Mouse (Mus musculus): ENCODE results near the gene Gpsm3. TPM values are rescaled to one million over a fixed set of nuclear protein-coding genes. Genes with fewer than 3 reads are reported as not detected.

The Gpsm3 gene
- polyA plus RNA-seq, 1 experiment from 2014 or later = 4.8 TPM

- Histone ChIP-seq H3K4me1 (peaks cover 18% of the 10 kb centered on the region), H3K36me3 (peaks cover 79% of the 10 kb centered on the region), H3K27me3 (ENCODE audit: low read depth, poor library complexity, severe bottlenecking) (no peaks in the 10 kb centered on the region), H3K27ac (no peak overlapping the region), H3K9me3 (replicated peaks) (no peaks in the 10 kb centered on the region), H3K4me3 (no peak overlapping the region)
- no peak for DNase-seq (ENCODE audit: low spot score)
- WGBS = 94% methylated on average over 8 of the region's 8 CpGs
Measured at GRCm38 (mm10) chr17:34611050-34611449, 21.4 kb downstream of the Gpsm3 start.

GRCm38 (mm10) chr17:34613054-34613645 is 23.5 kb downstream of the Gpsm3 start:
- no peaks in the 10 kb centered on the region for H3K27me3 ChIP-seq (ENCODE audit: low read depth, poor library complexity, severe bottlenecking)
- H3K9me3 ChIP-seq (replicated peaks) = no peaks in the 10 kb centered on the region
- 89% methylated on average over 11 of the region's 11 CpGs for WGBS

GRCm38 (mm10) chr17:34613830-34614229 is 24.2 kb downstream of the Gpsm3 start:
- Histone ChIP-seq H3K4me3 (peak overlapping the region; percentile 21; the same call in 1 of the 2 replicates), H3K9me3 (replicated peaks) (no peaks in the 10 kb centered on the region), H3K27ac (no peak overlapping the region), H3K27me3 (ENCODE audit: low read depth, poor library complexity, severe bottlenecking) (no peaks in the 10 kb centered on the region), H3K4me1 (peaks cover under 1% of the 10 kb centered on the region; the same call in 1 of the 2 replicates), H3K36me3 (peaks cover 79% of the 10 kb centered on the region)
- no peak for DNase-seq (ENCODE audit: low spot score)
- WGBS = 92% methylated on average over 10 of the region's 10 CpGs

More at GRCm38 (mm10) chr17:34613054-34613645, 23.5 kb downstream of the Gpsm3 start:
- Histone ChIP-seq H3K36me3 (peaks cover 86% of the 10 kb centered on the region), H3K4me3 (no peak overlapping the region), H3K27ac (no peak overlapping the region), H3K4me1 (peaks cover 7% of the 10 kb centered on the region; the same call in 1 of the 2 replicates)
- no peak for DNase-seq (ENCODE audit: low spot score)

GRCm38 (mm10) chr17:34615871-34616270 is 26.3 kb downstream of the Gpsm3 start, which contains the start of gene Egfl8:
Gene Egfl8 (minus strand): TSS chr17:34615971.
- 81% methylated on average over 6 of the region's 6 CpGs for WGBS
- H3K27ac ChIP-seq = 0 out of 2 replicates have a peak within 1 kb of the TSS, but pooled peaks have one; percentile 43

GRCm38 (mm10) chr17:34618999-34619398 is 29.4 kb downstream of the Gpsm3 start:
- Histone ChIP-seq H3K27ac (no peak overlapping the region), H3K9me3 (replicated peaks) (no peaks in the 10 kb centered on the region), H3K4me3 (no peak overlapping the region), H3K27me3 (ENCODE audit: low read depth, poor library complexity, severe bottlenecking) (no peaks in the 10 kb centered on the region), H3K36me3 (peaks cover 70% of the 10 kb centered on the region), H3K4me1 (no peaks in the 10 kb centered on the region)
- peak; percentile 69 for DNase-seq (ENCODE audit: low spot score)
- WGBS = 24% methylated on average over 6 of the region's 6 CpGs

More at GRCm38 (mm10) chr17:34615871-34616270, 26.3 kb downstream of the Gpsm3 start, which contains the start of gene Egfl8:
- Histone ChIP-seq H3K27me3 (ENCODE audit: low read depth, poor library complexity, severe bottlenecking) (no peaks in the 10 kb centered on the region), H3K4me3 (no peak within 1 kb of the TSS), H3K36me3 (peaks cover 72% of the 10 kb centered on the region), H3K9me3 (replicated peaks) (no peaks in the 10 kb centered on the region), H3K4me1 (no peaks in the 10 kb centered on the region)
- DNase-seq (ENCODE audit: low spot score) = no peak

- DNase-seq (ENCODE audit: low spot score) = no peak
- WGBS = 93% methylated on average over 8 of the region's 8 CpGs
- Histone ChIP-seq H3K9me3 (replicated peaks) (no peaks in the 10 kb centered on the region), H3K27me3 (ENCODE audit: low read depth, poor library complexity, severe bottlenecking) (no peaks in the 10 kb centered on the region), H3K4me1 (peaks cover 1% of the 10 kb centered on the region), H3K4me3 (no peak overlapping the region), H3K36me3 (peaks cover 59% of the 10 kb centered on the region), H3K27ac (no peak overlapping the region)
Measured at GRCm38 (mm10) chr17:34621006-34621405, 31.4 kb downstream of the Gpsm3 start.

- H3K27me3 ChIP-seq (ENCODE audit: low read depth, poor library complexity, severe bottlenecking) = no peaks in the 10 kb centered on the region
- H3K27ac ChIP-seq = no peak overlapping the region
- peaks cover 44% of the 10 kb centered on the region for H3K36me3 ChIP-seq
- DNase-seq (ENCODE audit: low spot score) = no peak
- no peaks in the 10 kb centered on the region for H3K9me3 ChIP-seq (replicated peaks)
- H3K4me1 ChIP-seq = peaks cover 17% of the 10 kb centered on the region
- H3K4me3 ChIP-seq = no peak overlapping the region
- 88% methylated on average over 9 of the region's 9 CpGs for whole genome bisulfite sequencing
Measured at GRCm38 (mm10) chr17:34623161-34623560, 33.6 kb downstream of the Gpsm3 start.

- Histone ChIP-seq H3K9me3 (replicated peaks) (no peaks in the 10 kb centered on the region), H3K36me3 (peaks cover 43% of the 10 kb centered on the region), H3K27ac (no peak overlapping the region), H3K4me3 (no peak overlapping the region), H3K27me3 (ENCODE audit: low read depth, poor library complexity, severe bottlenecking) (peaks cover 17% of the 10 kb centered on the region), H3K4me1 (peaks cover 35% of the 10 kb centered on the region)
- WGBS = 98% methylated on average over 3 of the region's 3 CpGs
- no peak for DNase-seq (ENCODE audit: low spot score)
Measured at GRCm38 (mm10) chr17:34624981-34625380, 35.4 kb downstream of the Gpsm3 start.

GRCm38 (mm10) chr17:34626062-34626772 is 36.6 kb downstream of the Gpsm3 start:
- H3K36me3 ChIP-seq = peaks cover 35% of the 10 kb centered on the region
- peak overlapping the region; percentile 92 for H3K27ac ChIP-seq
- H3K4me1 ChIP-seq = peaks cover 47% of the 10 kb centered on the region
- peak overlapping the region; percentile 74 for H3K4me3 ChIP-seq
- 57% methylated on average over 16 of the region's 16 CpGs for WGBS
- DNase-seq (ENCODE audit: low spot score) = no peak
- no peaks in the 10 kb centered on the region for H3K9me3 ChIP-seq (replicated peaks)
- H3K27me3 ChIP-seq (ENCODE audit: low read depth, poor library complexity, severe bottlenecking) = peaks cover 30% of the 10 kb centered on the region

GRCm38 (mm10) chr17:34626773-34627092 is 37.1 kb downstream of the Gpsm3 start:
- Histone ChIP-seq H3K4me1 (peaks cover 53% of the 10 kb centered on the region), H3K9me3 (replicated peaks) (no peaks in the 10 kb centered on the region), H3K27me3 (ENCODE audit: low read depth, poor library complexity, severe bottlenecking) (peaks cover 35% of the 10 kb centered on the region), H3K4me3 (peak overlapping the region; percentile 74), H3K36me3 (peaks cover 30% of the 10 kb centered on the region), H3K27ac (peak overlapping the region; percentile 92)
- 0% methylated on average over 18 of the region's 18 CpGs for WGBS
- DNase-seq (ENCODE audit: low spot score) = peak; percentile 59

GRCm38 (mm10) chr17:34627093-34627942 is 37.7 kb downstream of the Gpsm3 start:
- under 1% methylated on average over 42 of the region's 45 CpGs for WGBS
- Histone ChIP-seq H3K36me3 (peaks cover 25% of the 10 kb centered on the region), H3K27ac (peak overlapping the region; percentile 92), H3K9me3 (replicated peaks) (no peaks in the 10 kb centered on the region), H3K4me1 (peaks cover 58% of the 10 kb centered on the region), H3K27me3 (ENCODE audit: low read depth, poor library complexity, severe bottlenecking) (peaks cover 41% of the 10 kb centered on the region), H3K4me3 (peak overlapping the region; percentile 74)
- peak; percentile 94 for DNase-seq (ENCODE audit: low spot score)

GRCm38 (mm10) chr17:34627943-34628643 is 38.5 kb downstream of the Gpsm3 start, which contains the start of gene Ppt2:
Gene Ppt2 (minus strand): TSS chr17:34628510.
- DNase-seq (ENCODE audit: low spot score) = no peak
- peaks cover 48% of the 10 kb centered on the region for H3K27me3 ChIP-seq (ENCODE audit: low read depth, poor library complexity, severe bottlenecking)
- peaks cover 65% of the 10 kb centered on the region for H3K4me1 ChIP-seq
- H3K9me3 ChIP-seq (replicated peaks) = no peaks in the 10 kb centered on the region
- H3K4me3 ChIP-seq = peak within 1 kb of the TSS; percentile 74
- 6% methylated on average over 29 of the region's 29 CpGs for WGBS
- peak within 1 kb of the TSS; percentile 92 for H3K27ac ChIP-seq
- peaks cover 17% of the 10 kb centered on the region for H3K36me3 ChIP-seq

All from limb, embryonic 10.5 days (tissue).